Mouse (Mus musculus) kidney, adult 2 months (tissue): Measurements from ENCODE around the gene Rnf31.

ENCODE experiments used
- CTCF ChIP-seq: fragments of 200-500 bp; conservative IDR thresholded peaks from 2 replicates; pipeline ENCODE4 v1.5.1; 2011; ENCODE audit warnings: low read depth, mild to moderate bottlenecking, control low read depth, low read length, moderate library complexity, mixed read lengths; ENCODE audit not compliant: insufficient read depth, insufficient read length
- POLR2A ChIP-seq: fragments of 200-500 bp; IDR thresholded peaks from one replicate; pipeline ENCODE4 v1.6.1; 2011; ENCODE audit warnings: low read depth, low read length, control low read depth

DNA sequence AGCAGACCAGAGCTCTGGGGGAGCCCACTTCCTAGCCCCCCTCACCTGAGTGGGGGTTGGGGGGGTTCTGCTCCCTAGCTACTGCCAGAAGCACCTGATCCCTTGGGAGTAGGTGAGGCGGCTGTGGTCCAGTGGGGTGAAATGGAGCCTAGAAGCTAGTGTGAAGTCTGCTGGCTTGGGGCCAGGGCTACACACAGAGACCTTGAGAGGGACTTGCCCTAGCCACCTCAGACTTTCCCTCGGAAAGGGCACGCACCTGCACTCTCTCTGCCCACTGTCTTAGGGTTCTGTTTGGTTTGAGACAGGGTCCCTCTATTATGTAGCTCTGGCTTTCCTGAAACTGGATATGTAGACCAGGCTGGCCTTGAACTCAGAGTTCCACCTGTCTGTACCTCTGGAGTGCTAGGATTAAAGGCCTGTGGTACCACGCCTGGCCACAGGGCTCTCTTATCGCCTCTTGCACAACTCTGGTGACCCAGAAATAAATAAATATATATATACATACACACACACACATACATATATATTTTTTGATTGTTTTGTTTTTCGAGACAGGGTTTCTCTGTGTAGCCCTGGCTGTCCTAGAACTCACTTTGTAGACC lies 12.7 kb upstream of the Rnf31 start:
- TF ChIP-seq CTCF = no peak
- no peak for TF ChIP-seq POLR2A
